Mouse (Mus musculus) heart, postnatal 0 days (tissue): ENCODE measurements at regions not wholly inside any gene's neighbourhood (a gene's known extent, or its start where the extent isn't known, plus 50 kb on each side); places are given as distances from the start of the nearest gene placed in this dataset.

ENCODE experiments used
- CTCF ChIP-seq: IDR thresholded peaks from 2 replicates; pipeline ENCODE4 v1.5.1; 2016; ENCODE audit warnings: antibody characterized with exemption, control low read depth, low read depth
- EP300 ChIP-seq: IDR thresholded peaks from 2 replicates; pipeline ENCODE4 v1.6.1; 2016; ENCODE audit warnings: antibody characterized with exemption, low read depth

DNA sequence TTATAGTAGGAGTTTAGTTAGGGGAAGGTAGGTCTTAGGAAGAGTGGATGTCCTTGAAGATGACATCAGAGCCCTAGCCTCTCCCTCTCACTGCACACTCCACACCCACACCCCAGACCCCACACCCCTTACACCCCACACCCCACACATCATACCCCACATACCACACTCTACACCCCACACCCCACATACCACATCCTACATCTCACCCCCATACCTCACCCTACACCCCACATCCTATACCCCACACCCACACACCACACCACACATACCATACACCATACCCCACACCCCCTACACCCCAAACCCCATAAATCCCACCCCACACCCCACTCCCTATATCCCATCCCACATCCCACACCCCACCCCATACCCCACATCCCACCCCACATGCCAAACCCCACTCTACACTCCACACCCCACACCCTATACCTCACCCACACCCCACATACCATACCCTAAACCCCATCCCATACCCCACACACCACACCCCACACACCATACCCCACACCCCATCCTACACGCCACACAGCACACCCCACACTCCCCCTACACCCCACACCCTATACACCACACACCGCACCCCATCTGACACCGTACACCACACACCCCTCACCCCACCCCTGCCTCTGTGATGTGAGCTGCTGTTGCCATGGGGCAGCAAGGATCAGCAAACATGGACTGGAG, 323.7 kb upstream of the G2e3 start:
- TF ChIP-seq EP300 (no peak), CTCF (no peak)
